Mouse (Mus musculus): ENCODE data around the gene Gm10721. TPM values are rescaled to one million over a fixed set of nuclear protein-coding genes. Genes with fewer than 3 reads are reported as not detected.
"Not testable (repeated sequence)": the region's sequence is repeated elsewhere in the genome, so short reads cannot be mapped to it uniquely, and the experiment has no call there.

Gene Gm10721
- total RNA-seq, 2 experiments from 2014 or later, result not detected

DNA sequence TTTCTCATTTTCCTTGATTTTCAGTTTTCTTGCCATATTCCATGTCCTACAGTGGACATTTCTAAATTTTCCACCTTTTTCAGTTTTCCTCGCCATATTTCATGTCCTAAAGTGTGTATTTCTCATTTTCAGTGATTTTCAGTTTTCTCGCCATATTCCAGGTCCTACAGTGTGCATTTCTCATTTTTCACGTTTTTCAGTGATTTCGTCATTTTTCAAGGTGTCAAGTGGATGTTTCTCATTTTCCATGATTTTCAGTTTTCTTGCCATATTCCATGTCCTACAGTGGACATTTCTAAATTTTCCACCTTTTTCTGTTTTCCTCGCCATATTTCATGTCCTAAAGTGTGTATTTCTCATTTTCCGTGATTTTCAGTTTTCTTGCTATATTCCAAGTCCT lies 12.7 kb downstream of the Gm10721 start:
- peak; percentile 58 for DNase-seq

DNA sequence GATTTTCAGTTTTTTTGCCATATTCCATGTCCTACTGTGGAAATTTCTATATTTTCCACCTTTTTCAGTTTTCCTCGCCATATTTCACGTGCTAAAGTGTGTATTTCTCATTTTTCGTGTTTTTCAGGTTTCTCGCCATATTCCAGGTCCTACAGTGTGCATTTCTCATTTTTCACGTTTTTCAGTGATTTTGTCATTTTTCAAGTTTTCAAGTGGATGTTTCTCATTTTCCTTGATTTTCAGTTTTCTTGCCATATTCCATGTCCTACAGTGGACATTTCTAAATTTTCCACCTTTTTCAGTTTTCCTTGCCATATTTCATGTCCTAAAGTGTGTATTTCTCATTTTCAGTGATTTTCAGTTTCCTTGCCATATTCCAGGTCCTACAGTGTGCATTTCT lies 13.2 kb downstream of the Gm10721 start:
- peak; percentile 15 for DNase-seq

DNA sequence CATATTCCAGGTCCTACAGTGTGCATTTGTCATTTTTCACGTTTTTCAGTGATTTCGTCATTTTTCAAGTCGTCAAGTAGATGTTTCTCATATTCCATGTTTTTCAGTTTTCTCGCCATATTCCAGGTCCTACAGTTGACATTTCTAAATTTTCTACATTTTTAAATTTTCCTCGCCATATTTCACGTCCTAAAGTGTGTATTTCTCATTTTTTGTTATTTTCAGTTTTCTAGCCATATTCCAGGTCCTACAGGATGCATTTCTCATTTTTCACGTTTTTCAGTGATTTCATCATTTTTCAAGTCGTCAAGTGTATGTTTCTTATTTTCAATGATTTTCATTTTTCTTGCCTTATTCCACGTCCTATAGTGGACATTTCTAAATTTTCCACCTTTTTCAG lies 13.8 kb downstream of the Gm10721 start:
- peak; percentile 24 for DNase-seq

DNA sequence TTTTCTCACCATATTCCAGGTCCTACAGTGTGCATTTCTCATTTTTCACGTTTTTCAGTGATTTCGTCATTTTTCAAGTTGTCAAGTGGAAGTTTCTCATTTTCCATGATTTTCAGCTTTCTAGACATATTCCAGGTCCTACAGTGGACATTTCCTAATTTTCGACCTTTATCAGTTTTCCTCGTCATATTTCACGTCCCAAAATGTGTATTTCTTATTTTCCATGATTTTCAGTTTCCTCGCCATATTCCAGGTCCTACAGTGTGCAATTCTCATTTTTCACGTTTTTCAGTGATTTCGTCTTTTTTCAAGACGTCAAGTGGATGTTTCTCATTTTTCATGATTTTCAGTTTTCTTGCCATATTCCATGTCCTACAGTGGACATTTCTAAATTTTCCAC lies 14.3 kb downstream of the Gm10721 start:
- not testable (repeated sequence) for DNase-seq

DNA sequence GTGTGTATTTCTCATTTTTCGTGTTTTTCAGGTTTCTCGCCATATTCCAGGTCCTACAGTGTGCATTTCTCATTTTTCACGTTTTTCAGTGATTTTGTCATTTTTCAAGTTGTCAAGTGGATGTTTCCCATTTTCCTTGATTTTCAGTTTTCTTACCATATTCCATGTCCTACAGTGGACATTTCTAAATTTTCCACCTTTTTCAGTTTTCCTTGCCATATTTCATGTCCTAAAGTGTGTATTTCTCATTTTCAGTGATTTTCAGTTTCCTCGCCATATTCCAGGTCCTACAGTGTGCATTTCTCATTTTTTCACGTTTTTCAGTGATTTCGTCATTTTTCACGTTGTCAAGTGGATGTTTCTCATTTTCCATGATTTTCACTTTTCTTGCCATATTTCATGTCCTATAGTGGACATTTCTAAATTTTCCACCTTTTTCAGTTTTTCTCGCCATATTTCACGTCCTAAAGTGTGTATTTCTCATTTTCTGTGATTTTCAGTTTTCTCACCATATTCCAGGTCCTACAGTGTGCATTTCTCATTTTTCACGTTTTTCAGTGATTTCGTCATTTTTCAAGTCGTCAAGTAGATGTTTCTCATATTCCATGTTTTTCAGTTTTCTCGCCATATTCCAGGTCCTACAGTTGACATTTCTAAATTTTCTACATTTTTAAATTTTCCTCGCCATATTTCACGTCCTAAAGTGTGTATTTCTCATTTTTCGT lies 16.5 kb downstream of the Gm10721 start:
- peak; percentile 37 for DNase-seq

DNA sequence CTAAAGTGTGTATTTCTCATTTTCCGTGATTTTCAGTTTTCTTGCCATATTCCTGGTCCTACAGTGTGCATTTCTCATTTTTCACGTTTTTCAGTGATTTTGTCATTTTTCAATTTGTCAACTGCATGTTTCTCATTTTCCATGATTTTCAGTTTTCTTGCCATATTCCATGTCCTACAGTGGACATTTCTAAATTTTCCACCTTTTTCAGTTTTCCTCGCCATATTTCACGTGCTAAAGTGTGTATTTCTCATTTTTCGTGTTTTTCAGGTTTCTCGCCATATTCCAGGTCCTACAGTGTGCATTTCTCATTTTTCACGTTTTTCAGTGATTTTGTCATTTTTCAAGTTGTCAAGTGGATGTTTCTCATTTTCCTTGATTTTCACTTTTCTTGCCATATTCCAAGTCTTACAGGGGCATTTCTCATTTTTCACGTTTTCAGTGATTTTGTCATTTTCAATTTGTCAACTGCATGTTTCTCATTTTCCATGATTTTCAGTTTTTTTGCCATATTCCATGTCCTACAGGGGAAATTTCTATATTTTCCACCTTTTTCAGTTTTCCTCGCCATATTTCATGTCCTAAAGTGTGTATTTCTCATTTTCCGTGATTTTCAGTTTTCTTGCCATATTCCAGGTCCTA lies 17.9 kb downstream of the Gm10721 start:
- not testable (repeated sequence) for DNase-seq

DNA sequence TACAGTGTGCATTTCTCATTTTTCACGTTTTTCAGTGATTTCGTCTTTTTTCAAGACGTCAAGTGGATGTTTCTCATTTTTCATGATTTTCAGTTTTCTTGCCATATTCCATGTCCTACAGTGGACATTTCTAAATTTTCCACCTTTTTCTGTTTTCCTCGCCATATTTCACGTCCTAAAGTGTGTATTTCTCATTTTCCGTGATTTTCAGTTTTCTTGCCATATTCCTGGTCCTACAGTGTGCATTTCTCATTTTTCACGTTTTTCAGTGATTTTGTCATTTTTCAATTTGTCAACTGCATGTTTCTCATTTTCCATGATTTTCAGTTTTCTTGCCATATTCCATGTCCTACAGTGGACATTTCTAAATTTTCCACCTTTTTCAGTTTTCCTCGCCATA lies 21.4 kb downstream of the Gm10721 start, which contains the start of gene Gm17535:
Gene Gm17535, plus strand, starts transcription at position 301 of the 400 bp plus-strand sequence.
- not testable (repeated sequence) for DNase-seq

DNA sequence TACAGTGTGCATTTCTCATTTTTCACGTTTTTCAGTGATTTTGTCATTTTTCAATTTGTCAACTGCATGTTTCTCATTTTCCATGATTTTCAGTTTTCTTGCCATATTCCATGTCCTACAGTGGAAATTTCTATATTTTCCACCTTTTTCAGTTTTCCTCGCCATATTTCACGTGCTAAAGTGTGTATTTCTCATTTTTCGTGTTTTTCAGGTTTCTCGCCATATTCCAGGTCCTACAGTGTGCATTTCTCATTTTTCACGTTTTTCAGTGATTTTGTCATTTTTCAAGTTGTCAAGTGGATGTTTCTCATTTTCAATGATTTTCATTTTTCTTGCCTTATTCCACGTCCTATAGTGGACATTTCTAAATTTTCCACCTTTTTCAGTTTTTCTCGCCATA lies 23.6 kb downstream of the Gm10721 start, which contains the start of gene Gm10715:
Gene Gm10715, plus strand, starts transcription at position 301 of the 400 bp plus-strand sequence.
- DNase-seq, result not testable (repeated sequence)

DNA sequence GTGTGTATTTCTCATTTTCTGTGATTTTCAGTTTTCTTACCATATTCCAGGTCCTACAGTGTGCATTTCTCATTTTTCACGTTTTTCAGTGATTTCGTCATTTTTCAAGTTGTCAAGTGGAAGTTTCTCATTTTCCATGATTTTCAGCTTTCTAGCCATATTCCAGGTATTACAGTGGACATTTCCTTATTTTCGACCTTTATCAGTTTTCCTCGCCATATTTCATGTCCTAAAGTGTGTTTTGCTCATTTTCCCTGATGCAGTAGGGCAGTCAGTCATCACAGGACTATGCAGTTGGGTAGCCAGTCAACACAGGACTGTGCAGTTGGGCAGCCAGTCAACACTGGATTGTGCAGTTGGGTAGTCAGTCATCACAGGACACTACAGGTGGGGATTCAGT lies 25.2 kb downstream of the Gm10721 start:
- not testable (repeated sequence) for DNase-seq

Small RNAs within 50 kb of the gene (microRNA-seq; reads per million reads assigned to microRNA genes)
- gene Mir101c, result 0 reads per million in 2 experiments

Other genes with a start within 250 kb of the Gm10721 start
- gene Gm10722, start 12.2 kb upstream of the Gm10721 start, total RNA-seq (2021), result not detected
- not detected for gene Gm11168, start 9.8 kb upstream of the Gm10721 start, total RNA-seq (2021)
- not detected for gene Gm10720, start 2.5 kb downstream of the Gm10721 start, total RNA-seq (2021)
- 1 to 10 TPM in 1 of 2 experiments, not detected in 1; 1.3 TPM for gene Gm10719, start 4.3 kb downstream of the Gm10721 start, total RNA-seq (2021)
- 1 to 10 TPM in 1 of 2 experiments, under 1 TPM in 1; 0.94 to 1.6 TPM for gene Gm10718, start 10.4 kb downstream of the Gm10721 start, total RNA-seq (2021)
- not detected for gene Gm10717, start 12.3 kb downstream of the Gm10721 start, total RNA-seq (2021)
- not detected for gene Gm17535, start 21.5 kb downstream of the Gm10721 start, total RNA-seq (2021)
- gene Gm10715, start 23.7 kb downstream of the Gm10721 start, total RNA-seq (2021), result not detected

Data from gastrocnemius, postnatal 10 days (tissue).